Mouse (Mus musculus) regulatory T cell (primary cell): Measurements from ENCODE around the gene Fbxo47.

Experiments
- in situ Hi-C: fragments of 300-600 bp; cut with MboI, MseI; formaldehyde crosslinking; loops from one replicate; pipeline ENCODE4 v1.15.1; 2025; ENCODE audit warnings: high pct_unique_total_duplicates

Gene Fbxo47

GRCm38 (mm10) chr11:97813085-97813484 is 70.9 kb downstream of the Fbxo47 start:
- in situ Hi-C loops = no loop called here

GRCm38 (mm10) chr11:97812491-97812921 is 71.4 kb downstream of the Fbxo47 start:
- in situ Hi-C loops = no loop called here

DNA sequence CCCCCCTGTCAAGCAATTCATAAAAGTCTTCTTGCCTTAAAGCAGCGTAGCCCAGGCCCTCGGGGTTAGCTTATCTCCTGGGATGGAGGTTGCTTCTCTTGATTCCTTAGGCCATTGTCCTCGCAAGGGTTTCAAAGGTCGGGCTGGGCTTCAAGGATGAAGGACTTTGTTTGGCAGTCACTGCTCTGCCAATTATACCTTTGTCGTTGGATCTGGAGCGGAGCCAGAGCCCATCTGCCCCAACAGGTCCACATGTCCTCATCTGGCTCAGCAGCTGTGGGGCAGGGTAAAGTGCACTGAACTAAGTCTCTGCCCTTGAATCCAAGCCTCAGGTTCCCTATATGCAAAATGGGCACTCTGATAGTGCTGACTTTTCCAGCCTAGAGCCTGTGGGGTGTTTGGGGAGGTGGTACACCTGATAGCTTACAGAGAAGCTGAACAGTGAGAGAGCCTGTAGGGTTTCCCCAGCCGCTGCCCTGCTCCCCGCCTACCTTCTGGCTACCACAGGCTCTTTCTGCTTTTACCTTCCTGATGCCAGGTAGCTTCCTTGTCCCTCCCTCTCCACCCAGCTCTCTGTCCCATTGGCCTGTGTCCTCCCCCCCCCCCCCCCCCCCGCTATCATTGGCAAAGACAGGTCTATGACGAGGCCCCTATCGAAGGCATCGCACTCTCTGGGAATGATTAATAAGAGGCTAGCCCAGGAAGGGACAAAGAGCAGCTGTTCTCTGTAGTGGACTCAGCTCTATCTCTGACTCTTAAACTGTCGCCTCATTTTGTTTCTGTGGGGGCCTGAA is 72.2 kb downstream of the Fbxo47 start:
- in situ Hi-C loops = no loop called here

DNA sequence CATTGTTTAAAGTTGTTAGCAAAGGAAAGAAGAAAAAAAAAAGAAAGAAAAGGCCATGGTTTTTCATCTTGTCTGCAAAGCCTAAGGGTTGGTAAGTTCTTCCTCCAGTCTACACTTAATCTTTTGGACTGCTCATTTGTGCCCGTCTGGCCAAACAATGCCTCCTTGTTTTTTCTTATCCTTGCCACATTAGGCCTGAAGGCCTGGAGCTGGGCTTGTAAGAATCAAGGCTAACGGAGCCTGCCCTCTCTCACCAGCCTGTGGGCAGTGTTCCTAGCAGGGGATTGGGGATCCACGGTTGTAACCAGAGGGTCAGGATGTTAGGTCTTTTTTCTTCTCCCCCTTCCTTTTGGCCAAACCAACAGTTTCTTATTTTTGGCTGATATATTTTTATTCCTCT is 73.0 kb downstream of the Fbxo47 start:
- in situ Hi-C loops = no loop called here

GRCm38 (mm10) chr11:97810356-97810755 is 73.6 kb downstream of the Fbxo47 start:
- in situ Hi-C loops = no loop called here

- in situ Hi-C loops = no loop called here
Measured at GRCm38 (mm10) chr11:97809235-97810121, 74.5 kb downstream of the Fbxo47 start.

DNA sequence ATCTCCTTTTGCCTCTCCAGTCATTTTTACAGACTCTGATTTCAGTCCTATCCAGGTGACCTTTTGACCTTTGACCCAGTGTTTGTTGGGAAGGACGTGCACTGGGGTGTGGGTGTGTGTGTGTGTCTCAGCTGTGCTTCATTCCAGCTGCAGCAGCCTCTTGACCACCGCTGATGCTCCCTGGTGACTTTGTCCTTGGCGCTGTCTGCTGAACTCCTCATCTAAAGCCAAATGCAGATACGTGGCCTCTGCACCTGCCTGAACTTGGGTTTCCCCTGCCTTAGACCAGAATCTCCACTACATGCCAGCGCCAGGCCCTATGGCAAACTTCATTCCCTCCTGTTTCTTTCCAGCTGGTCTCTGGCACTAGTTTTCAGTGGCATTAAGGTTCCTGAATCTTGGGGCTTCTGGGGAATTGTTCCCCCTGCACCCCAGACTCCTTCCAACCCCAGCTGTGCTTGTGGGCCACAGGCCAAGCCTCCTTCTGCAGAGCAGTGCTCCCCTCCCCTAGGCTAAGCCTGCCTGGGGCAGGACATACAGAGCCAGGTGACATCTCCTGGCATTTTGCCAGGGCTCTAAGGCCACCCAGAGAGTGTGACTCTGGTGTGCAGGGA is 75.2 kb downstream of the Fbxo47 start:
- in situ Hi-C loops = no loop called here

DNA sequence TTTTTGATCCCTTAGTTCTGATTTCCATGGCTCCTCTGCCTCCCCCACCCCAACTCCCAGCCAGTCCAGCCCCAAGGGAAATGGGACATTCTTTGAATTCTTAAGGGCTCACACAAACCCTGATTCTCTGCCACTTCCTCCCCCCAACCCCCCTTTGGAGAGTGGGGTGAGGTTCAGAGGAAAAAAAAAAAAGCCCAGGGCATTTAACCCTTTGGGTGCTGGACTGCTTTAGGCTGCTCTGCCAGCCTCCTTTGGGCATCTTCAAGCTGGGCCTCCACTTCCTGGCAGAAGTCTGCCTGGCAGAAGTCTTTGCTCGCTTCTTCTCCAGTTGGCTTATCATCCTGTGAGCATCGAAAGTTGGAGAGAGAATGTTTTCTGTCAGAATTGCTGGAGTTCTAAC is 75.9 kb downstream of the Fbxo47 start:
- in situ Hi-C loops = no loop called here

GRCm38 (mm10) chr11:97807626-97808025 is 76.3 kb downstream of the Fbxo47 start:
- in situ Hi-C loops = no loop called here

DNA sequence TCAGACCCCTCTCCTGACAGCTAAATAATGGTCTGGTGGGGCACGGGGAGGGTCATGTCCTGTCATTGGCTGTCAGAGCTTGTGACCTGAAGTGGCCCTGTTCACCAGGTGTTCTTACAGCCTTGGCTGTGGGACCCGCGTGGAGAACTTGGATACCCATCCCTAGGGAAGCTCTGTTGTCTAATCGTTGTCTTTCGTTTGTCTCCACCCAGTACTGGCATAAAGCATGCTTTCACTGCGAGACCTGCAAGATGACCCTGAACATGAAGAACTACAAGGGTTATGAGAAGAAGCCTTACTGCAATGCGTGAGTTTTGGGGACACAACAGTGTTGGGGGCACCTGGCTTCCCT is 77.4 kb downstream of the Fbxo47 start:
- in situ Hi-C loops = no loop called here

DNA sequence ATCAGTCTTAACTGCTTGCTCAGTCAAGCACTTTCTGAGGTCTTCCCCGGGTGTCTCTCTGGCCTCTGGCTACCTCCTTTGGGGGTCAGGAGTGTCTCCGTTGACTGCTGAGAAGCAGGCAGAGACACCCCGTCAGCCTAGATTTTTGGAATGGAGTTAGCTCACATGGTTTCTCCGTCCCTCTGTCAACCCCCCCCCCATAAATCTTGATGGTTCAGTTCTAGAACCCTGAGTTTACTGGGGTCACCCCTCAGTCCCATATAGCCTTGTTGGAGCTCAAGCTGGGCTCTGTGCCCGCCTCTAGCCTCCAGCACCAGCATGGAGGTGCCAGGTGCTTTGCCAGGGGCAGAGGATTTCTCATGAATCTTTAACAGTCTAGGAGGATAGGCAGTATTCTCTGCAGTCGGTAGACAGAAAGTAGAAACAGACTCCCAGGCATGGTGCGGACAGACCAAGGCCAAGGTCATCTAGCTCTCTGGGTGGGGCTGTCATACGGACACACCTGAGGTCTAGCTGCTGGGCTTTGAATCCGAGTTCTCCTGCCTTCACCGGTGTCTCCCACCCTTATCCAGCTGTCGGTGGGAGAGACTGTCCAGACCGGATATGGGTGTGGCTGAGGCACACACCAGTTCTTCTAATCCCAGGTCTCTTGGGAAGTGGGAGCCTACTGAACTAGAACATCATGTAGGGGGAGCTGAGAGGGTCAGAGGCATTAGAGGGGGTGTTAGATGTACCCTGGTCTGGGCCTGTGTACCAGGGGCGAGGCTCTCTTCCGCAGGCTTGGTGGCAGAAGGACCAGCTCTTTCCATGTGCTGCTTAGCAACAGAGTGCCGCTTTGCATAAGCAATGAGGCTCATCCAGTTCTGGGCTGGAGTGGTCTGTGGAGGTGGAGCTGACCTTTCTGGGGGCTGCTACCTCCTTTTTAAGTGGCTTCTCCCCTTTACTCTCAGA is 78.0 kb downstream of the Fbxo47 start:
- in situ Hi-C loops = no loop called here

DNA sequence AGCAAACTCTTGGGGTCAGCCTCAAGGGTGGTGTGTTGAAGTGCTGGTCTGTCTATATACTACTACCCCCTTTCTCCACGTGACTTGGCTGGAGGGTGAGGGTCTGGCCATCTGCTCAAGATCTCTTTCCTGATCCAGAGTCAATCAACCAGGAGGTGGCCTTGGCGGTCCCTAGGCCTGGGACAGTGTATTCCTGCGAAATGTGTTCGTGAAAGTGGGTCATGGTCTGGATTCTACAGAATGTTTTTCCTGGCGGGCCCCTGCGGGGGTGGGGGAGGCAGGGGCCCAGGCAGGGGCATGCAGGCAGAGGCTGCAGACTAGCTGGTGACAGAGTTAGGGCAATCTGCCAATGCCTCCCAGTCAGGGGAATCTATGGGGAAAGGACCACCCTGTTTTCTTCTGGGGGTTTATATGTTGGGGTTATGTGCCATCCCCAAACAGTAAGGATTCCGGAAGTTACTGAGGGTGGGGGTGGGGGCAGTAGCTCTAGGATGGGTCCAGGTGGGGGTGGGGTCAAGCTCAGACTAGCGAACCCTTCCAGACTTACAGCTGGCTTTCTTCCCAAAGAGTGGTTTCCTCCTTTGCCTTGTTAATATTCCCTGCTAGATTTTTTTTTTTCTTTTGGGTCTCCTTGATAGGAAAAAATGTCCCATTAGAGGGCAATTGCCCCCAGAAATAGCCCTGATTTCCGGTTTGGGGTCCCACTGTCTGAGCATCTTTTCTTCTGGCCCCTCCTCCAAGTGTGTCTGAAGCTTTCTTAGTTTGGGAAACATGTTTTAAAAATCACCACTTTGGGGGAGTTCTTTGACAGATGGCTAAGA is 78.9 kb downstream of the Fbxo47 start:
- in situ Hi-C loops = loop anchor here (5.0 kb wide), 1 partner anchor 37 kb away; the partner anchor contains the start of gene B230217C12Rik

GRCm38 (mm10) chr11:97803847-97804246 is 80.1 kb downstream of the Fbxo47 start:
- in situ Hi-C loops = loop anchor here (5.0 kb wide), 1 partner anchor 38 kb away; the partner anchor contains the start of gene B230217C12Rik
